Mouse (Mus musculus) megakaryocyte, embryonic 14.5 days (primary cell): ENCODE measurements around the gene Zdhhc15. TPM values are rescaled to one million over a fixed set of nuclear protein-coding genes. Genes with fewer than 3 reads are reported as not detected.
A peak's percentile ranks its signal among the peaks of the same experiment; 100 is the strongest.
"Not testable (repeated sequence)": the region's sequence is repeated elsewhere in the genome, so short reads cannot be mapped to it uniquely, and the experiment has no call there.

Experiments used
- H3K27me3 ChIP-seq: replicated peaks from 2 replicates; pipeline ENCODE3; 2012; ENCODE audit warnings: inconsistent platforms
- H3K36me3 ChIP-seq: replicated peaks from 2 replicates; pipeline ENCODE3; 2012; ENCODE audit warnings: low read length, inconsistent platforms, mixed read lengths
- H3K4me1 ChIP-seq: 2 replicates; pipeline ENCODE4 v1.6.1; 2012; ENCODE audit warnings: inconsistent platforms
- H3K4me3 ChIP-seq: replicated peaks from 2 replicates; pipeline ENCODE3; 2012; ENCODE audit warnings: moderate library complexity, mild to moderate bottlenecking, inconsistent platforms
- H3K9me3 ChIP-seq: 2 replicates; pipeline ENCODE4 v1.6.1; 2012; ENCODE audit warnings: inconsistent platforms
- FLI1 ChIP-seq: IDR thresholded peaks from 2 replicates; pipeline ENCODE4 v1.6.1; 2012; ENCODE audit warnings: low read length, inconsistent platforms, mixed read lengths
- GATA1 ChIP-seq: IDR thresholded peaks from 3 replicates; pipeline ENCODE4 v1.6.1; 2012; ENCODE audit warnings: mixed read lengths, low read length, inconsistent platforms, borderline replicate concordance
- polyA plus RNA-seq: library from polyadenylated mRNA; stranded (reverse); fragments of >175 nt; gene quantifications from 2 replicates; pipeline ENCODE4 v1.2.3, GENCODE M21; 2012; ENCODE audit warnings: low replicate concordance; ENCODE audit not compliant: insufficient read depth

The Zdhhc15 gene
- polyA plus RNA-seq, result 0.22 and 0.97 TPM in 2 replicates

DNA sequence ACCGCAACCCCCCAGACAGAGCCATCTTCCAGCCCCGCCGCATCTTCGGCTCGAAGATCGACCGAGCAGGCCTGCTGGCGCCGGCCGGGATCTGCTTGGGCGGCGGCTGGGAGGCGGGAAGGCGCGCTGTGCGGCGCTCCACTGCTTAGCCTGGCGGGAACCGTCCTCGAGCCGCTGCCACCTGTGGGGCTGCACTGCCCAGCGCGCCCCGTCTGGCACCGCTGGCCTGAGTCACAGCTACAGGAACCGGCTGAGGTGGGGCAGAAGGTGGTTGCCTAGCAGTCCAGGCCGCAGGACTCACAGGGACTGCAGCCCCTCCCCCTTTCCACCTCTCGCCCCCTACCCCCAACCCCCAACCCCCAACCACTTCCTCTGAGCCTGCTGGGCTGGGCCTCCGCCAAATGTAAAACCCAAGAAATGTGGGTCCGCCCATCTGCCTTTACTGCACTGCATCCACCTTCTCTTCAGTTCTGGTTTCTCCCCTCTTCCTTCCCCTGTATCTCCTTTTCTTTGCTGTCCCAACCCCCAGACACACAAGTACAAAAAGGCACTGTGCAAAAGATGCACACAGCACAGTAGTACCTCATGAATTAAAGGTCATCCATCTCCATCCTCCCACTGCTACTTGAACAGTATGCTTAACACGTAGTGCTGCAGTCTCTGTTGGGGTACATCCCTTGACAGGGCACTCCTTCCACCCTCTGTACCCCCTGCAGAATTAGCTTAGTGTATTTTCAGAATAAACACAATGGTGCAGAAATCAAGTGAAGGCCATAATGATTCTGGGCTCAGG lies at the start of gene Zdhhc15:
TSS of gene Zdhhc15 (minus strand) at position 308 of the 793 bp plus-strand sequence.
- Histone ChIP-seq H3K9me3 (no peaks in the 10 kb centered on the region), H3K4me1 (peaks cover 11% of the 10 kb centered on the region), H3K27me3 (peaks cover 13% of the 10 kb centered on the region), H3K4me3 (peak within 1 kb of the TSS; percentile 91), H3K36me3 (no peaks in the 10 kb centered on the region)
- TF ChIP-seq GATA1 (no peak), FLI1 (no peak)

DNA sequence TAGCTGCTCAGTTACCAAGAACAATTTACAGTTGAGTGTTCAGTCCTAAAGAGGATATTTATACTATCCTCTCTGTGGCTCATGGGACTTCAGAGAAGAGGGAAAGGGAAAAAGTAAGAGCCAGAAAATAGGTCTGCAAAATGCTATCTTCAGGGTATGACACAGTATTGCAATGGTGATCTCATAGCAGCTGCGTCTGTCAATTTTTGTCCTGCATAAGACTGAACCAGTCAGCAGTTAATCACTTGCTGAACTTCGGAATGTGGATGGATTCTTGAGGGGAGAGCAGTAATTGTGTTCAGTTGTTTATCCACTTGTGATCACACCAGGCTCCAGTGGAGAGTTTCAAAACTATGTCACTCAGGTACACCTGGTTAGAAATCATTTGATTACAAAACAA lies 37.1 kb upstream of the Zdhhc15 start:
- Histone ChIP-seq H3K9me3 (no peaks in the 10 kb centered on the region), H3K27me3 (peaks cover 2% of the 10 kb centered on the region), H3K4me3 (no peak overlapping the region), H3K4me1 (no peaks in the 10 kb centered on the region), H3K36me3 (no peaks in the 10 kb centered on the region)
- TF ChIP-seq GATA1 (no peak), FLI1 (no peak)

DNA sequence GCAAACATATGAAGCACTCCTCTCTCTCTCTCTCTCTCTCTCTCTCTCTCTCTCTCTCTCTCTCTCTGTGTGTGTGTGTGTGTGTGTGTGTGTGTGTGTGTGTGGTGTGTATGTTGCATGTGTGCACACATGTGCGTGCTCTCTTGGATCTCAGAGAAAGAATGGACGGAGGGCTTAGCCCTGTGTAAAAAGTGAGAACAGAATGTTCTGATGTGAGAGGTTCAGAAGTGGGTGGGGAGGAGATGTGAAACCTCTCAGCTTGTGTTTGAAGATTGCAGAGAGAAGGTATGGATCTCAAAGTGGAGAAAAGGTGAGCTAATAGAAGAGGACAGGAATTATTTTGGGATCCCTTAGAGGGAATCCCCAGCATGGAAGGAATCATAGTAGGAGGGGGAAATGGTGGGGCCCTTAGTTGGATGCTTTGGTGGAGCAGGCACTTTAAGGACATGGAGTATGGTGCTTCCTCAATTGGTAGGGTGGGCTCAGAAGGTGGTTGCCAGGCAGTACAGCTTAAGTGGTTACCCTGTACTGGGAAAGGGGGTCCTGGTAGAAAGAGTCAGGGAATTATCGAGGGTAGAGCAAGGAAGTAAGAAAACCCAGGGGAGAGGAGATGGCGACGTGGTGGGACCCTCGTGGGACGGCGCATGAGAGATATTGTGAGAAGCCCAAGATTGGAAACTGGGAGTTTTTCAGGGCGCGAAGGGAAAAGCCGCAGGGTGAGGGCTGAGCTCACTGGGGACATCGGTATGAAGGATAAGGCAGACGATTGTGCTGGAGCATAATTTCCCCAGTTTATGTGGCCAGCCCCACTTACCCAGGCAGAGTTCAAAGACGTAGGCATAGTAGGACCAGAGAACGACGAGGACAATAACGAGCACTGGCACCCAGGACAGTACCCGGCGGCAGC lies 761 bp downstream of the Zdhhc15 start:
- peaks cover 14% of the 10 kb centered on the region for H3K4me1 ChIP-seq
- no peaks in the 10 kb centered on the region for H3K36me3 ChIP-seq
- H3K27me3 ChIP-seq, result peaks cover 13% of the 10 kb centered on the region
- peak overlapping the region; percentile 91 for H3K4me3 ChIP-seq
- TF ChIP-seq GATA1, result no peak
- no peak for TF ChIP-seq FLI1
- no peaks in the 10 kb centered on the region for H3K9me3 ChIP-seq

- Histone ChIP-seq H3K4me3 (no peak overlapping the region), H3K36me3 (no peaks in the 10 kb centered on the region), H3K27me3 (peaks cover 1% of the 10 kb centered on the region), H3K9me3 (no peaks in the 10 kb centered on the region), H3K4me1 (no peaks in the 10 kb centered on the region)
- no peak for TF ChIP-seq GATA1
These were observed 13.9 kb downstream of the Zdhhc15 start for GRCm38 (mm10) chrX:104656976-104657375.

GRCm38 (mm10) chrX:104612531-104612930 lies 58.3 kb downstream of the Zdhhc15 start:
- H3K4me1 ChIP-seq, result no peaks in the 10 kb centered on the region
- TF ChIP-seq FLI1 (no peak), GATA1 (no peak)
- H3K9me3 ChIP-seq, result no peaks in the 10 kb centered on the region
- H3K27me3 ChIP-seq, result peaks cover 2% of the 10 kb centered on the region
- no peak overlapping the region for H3K4me3 ChIP-seq
- H3K36me3 ChIP-seq, result no peaks in the 10 kb centered on the region

GRCm38 (mm10) chrX:104603738-104604430 lies 67.0 kb downstream of the Zdhhc15 start:
- H3K9me3 ChIP-seq, H3K4me1 ChIP-seq, H3K27me3 ChIP-seq, H3K36me3 ChIP-seq, H3K4me3 ChIP-seq: not testable (repeated sequence)

DNA sequence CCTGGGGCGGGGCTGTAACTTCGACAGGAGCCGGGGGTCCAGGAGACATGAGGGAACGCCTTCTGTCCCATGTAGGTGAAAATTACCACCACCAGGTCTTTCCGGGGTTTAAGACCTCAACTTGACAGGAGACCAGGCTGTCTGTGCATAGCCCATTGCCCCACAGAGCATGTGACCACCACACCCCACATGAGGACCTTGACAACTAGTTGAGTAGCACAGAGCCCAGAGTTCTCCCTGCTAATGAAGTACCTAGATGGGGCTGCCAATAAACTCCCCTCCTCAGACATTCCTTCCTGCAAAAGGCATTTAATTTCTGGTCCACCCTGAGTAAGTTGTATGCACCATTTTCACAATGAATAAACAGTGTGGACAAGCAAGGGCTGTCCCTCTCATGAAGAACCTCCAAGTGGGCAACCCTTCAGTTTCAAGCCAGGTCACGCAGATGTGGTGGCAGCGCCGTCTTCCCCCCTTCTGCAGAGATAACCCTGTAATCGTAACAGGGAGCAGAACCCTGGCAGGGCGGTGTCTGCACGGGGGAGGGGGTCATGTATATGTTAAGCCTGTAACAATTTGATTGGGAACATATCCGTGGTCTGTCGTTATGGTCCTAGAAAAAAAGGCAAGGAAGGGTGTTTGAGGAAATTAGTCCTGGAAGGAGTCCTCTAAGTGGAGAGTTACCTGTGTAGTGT lies 68.5 kb downstream of the Zdhhc15 start:
- H3K4me3 ChIP-seq, H3K36me3 ChIP-seq, H3K4me1 ChIP-seq, H3K9me3 ChIP-seq, H3K27me3 ChIP-seq: not testable (repeated sequence)

- H3K4me1 ChIP-seq, result no peaks in the 10 kb centered on the region
- H3K36me3 ChIP-seq, result no peaks in the 10 kb centered on the region
- no peak overlapping the region for H3K4me3 ChIP-seq
These were observed 96.9 kb downstream of the Zdhhc15 start for GRCm38 (mm10) chrX:104573946-104574345.

GRCm38 (mm10) chrX:104567497-104567896 lies 103.4 kb downstream of the Zdhhc15 start:
- H3K4me1 ChIP-seq, result peaks cover 9% of the 10 kb centered on the region; the same call in 1 of the 2 replicates
- H3K9me3 ChIP-seq, result no peaks in the 10 kb centered on the region
- TF ChIP-seq FLI1 (no peak), GATA1 (no peak)
- no peaks in the 10 kb centered on the region for H3K36me3 ChIP-seq
- H3K27me3 ChIP-seq, result peaks cover 2% of the 10 kb centered on the region
- H3K4me3 ChIP-seq, result peak overlapping the region; percentile 26

More at GRCm38 (mm10) chrX:104573946-104574345, 96.9 kb downstream of the Zdhhc15 start:
- H3K27me3 ChIP-seq, result peaks cover 2% of the 10 kb centered on the region
- no peaks in the 10 kb centered on the region for H3K9me3 ChIP-seq
- TF ChIP-seq GATA1 (no peak), FLI1 (no peak)
